In the genomic region with DNA sequence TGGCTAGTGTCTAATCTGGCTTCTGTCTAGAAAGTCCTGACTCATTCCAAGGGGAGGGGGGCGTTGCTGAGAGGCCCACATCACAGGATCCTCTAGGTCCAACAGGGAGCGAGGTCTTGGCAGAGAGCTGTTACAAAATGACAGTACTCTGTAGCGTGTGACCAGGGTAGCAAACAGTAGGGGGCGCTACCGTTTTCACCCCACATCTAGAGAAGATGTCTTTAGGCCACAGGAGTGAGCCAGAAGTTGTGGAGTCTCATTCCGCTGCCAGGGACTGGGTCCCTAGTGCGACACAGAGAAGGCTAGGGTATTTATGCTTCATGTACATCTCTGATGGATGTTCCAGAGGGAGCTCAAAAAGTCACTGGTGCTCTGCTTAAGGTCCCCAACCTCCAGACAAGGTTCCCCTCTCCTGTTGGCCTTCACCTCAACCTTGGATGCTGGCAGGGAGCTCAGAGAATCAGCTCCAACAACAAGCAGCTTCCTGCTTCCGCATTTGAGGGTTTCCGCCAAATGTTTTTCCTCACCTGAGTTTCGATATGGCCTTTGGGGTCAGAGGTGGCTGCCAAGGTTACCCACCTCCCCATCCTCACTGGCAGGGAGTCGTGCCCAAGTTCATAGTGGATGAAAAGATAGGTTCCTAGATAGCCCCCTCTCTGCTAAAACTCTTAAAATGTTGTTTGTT, we compare ENCODE assay signal across 9 mouse cellular contexts. TPM values are rescaled to one million over a fixed set of nuclear protein-coding genes. Genes with fewer than 3 reads are reported as not detected.
A peak's percentile ranks its signal among the peaks of the same experiment; 100 is the strongest.
DNase-seq lines count a peak whose midpoint lies in the region; ATAC-seq and TF ChIP-seq lines count a peak whose summit lies in the region.
"Had no signal": no experiment of that assay in that cellular context is flagged by ENCODE, and none has a peak within 500 bp of the region (broad histone marks: within the 10 kb centered on the region; RNA-seq: fewer than 3 reads in every experiment).

No protein-coding gene starts in this region.

- WGBS in embryonic facial prominence, embryonic 13.5 days = 22% methylated on average over 11 of the region's 11 CpGs
- WGBS in heart, embryonic 16.5 days = 25% methylated on average over 11 of the region's 11 CpGs
- whole genome bisulfite sequencing in kidney, postnatal 0 days = 33% methylated on average over 11 of the region's 11 CpGs

- DNase-seq in A20 (ENCODE audit: low read depth, low spot score) (peak; percentile 34), Patski (ENCODE audit: low read depth, low spot score) (no peak)
- peak; percentile 5 for DNase-seq in kidney, postnatal 0 days (ENCODE audit: low spot score)
- DNase-seq in lung, postnatal 36 days = peak; percentile 63
- peak; percentile 50 for DNase-seq in spleen, adult 12 weeks (ENCODE audit: low spot score)
- no peak for DNase-seq in urinary bladder, postnatal 10 days (ENCODE audit: low spot score)

- H3K4me1 ChIP-seq in embryonic facial prominence, embryonic 13.5 days = peaks cover 31% of the 10 kb centered on the region
- H3K4me1 ChIP-seq in heart, embryonic 16.5 days (ENCODE audit: control insufficient read depth, insufficient read depth, low read length) = peaks cover 7% of the 10 kb centered on the region
- no peaks in the 10 kb centered on the region; the same call in 1 of the 2 replicates for H3K4me1 ChIP-seq in kidney, postnatal 0 days (replicated peaks; ENCODE audit: insufficient read depth, low read length)

- in situ Hi-C loops in Patski (cut with MboI; ENCODE audit: low pct_unique_long_range_greater_than_20kb) = loop anchor here (5.0 to 25.0 kb wide), 2 partner anchors 360 to 1085 kb away; a partner anchor contains a TSS

- POLR2A ChIA-PET in Patski (lab: Charles Lee) = no interaction called here

- no peak overlapping the region for H3K27ac ChIP-seq in embryonic facial prominence, embryonic 13.5 days
- 0 out of 2 replicates have a peak overlapping the region, but pooled peaks have one; percentile 6 for H3K27ac ChIP-seq in heart, embryonic 16.5 days (ENCODE audit: low read length)
- no peak overlapping the region for H3K27ac ChIP-seq in kidney, postnatal 0 days

- peaks cover 3% of the 10 kb centered on the region for H3K27me3 ChIP-seq in Patski
- peaks cover 27% of the 10 kb centered on the region for H3K27me3 ChIP-seq in embryonic facial prominence, embryonic 13.5 days
- H3K27me3 ChIP-seq in heart, embryonic 16.5 days (ENCODE audit: control insufficient read depth, insufficient read depth, low read length) = peaks cover 9% of the 10 kb centered on the region
- H3K27me3 ChIP-seq in kidney, postnatal 0 days (ENCODE audit: insufficient read depth, low read length) = no peaks in the 10 kb centered on the region

- CTCF ChIA-PET in Patski (lab: Charles Lee) = interaction anchor here (0.7 to 3.7 kb wide), 7 partner anchors 11 to 364 kb away, joined by 3 to 42 read pairs (median 5); no protein-coding TSS in a partner anchor

- H3K9ac ChIP-seq in embryonic facial prominence, embryonic 13.5 days = no peak overlapping the region
- no peak overlapping the region for H3K9ac ChIP-seq in heart, embryonic 16.5 days (ENCODE audit: low read length)
- no peak overlapping the region for H3K9ac ChIP-seq in kidney, postnatal 0 days (ENCODE audit: low read depth, low read length)

- no peaks in the 10 kb centered on the region for H3K36me3 ChIP-seq in embryonic facial prominence, embryonic 13.5 days
- H3K36me3 ChIP-seq in heart, embryonic 16.5 days (ENCODE audit: control insufficient read depth, insufficient read depth) = no peaks in the 10 kb centered on the region
- H3K36me3 ChIP-seq in kidney, postnatal 0 days (ENCODE audit: insufficient read depth, low read length) = no peaks in the 10 kb centered on the region

- peak; percentile 27 for TF ChIP-seq CTCF in Patski (IDR thresholded peaks at IDR 0.05)
- peak; percentile 45 for TF ChIP-seq CTCF in kidney, postnatal 0 days (IDR thresholded peaks at IDR 0.05; ENCODE audit: low read depth)

- H3K4me3 ChIP-seq in embryonic facial prominence, embryonic 13.5 days = peak overlapping the region; percentile 43
- peak overlapping the region; percentile 60 for H3K4me3 ChIP-seq in heart, embryonic 16.5 days (ENCODE audit: low read length)
- peak overlapping the region; percentile 35 for H3K4me3 ChIP-seq in kidney, postnatal 0 days (replicated peaks; ENCODE audit: low read depth, low read length)

- peak overlapping the region; percentile 90 for H3K4me2 ChIP-seq in embryonic facial prominence, embryonic 13.5 days
- H3K4me2 ChIP-seq in heart, embryonic 16.5 days (ENCODE audit: low read depth, low read length) = peak overlapping the region; percentile 84
- H3K4me2 ChIP-seq in kidney, postnatal 0 days (ENCODE audit: low read length) = peak overlapping the region; percentile 72

- H3K9me3 ChIP-seq in embryonic facial prominence, embryonic 13.5 days = no peaks in the 10 kb centered on the region
- no peaks in the 10 kb centered on the region for H3K9me3 ChIP-seq in heart, embryonic 16.5 days (replicated peaks; ENCODE audit: control insufficient read depth, low read length)
- H3K9me3 ChIP-seq in kidney, postnatal 0 days (replicated peaks; ENCODE audit: low read length) = no peaks in the 10 kb centered on the region

- no peak for ATAC-seq in Patski
- ATAC-seq in embryonic facial prominence, embryonic 13.5 days (ENCODE audit: insufficient number of reproducible peaks, insufficient read depth, low FRiP score, low TSS enrichment, low read depth) = no peak
- no peak for ATAC-seq in heart, embryonic 16.5 days (replicated peaks; ENCODE audit: extremely low read depth, insufficient read depth, low FRiP score)
- no peak for ATAC-seq in kidney, postnatal 0 days (replicated peaks; ENCODE audit: low FRiP score, low read depth)

RNA-seq across cellular contexts. Expression of a gene that starts 29.3 kb away (rescaled TPM):
- polyA plus RNA-seq in Patski (2021) = not detected
- 0.07 TPM in 1 of 2 replicates, not detected in the other for polyA plus RNA-seq in embryonic facial prominence, embryonic 13.5 days (2015; fragmentation: Nextera tagmentation; extraction: Ambion mirVana)
- 0.01 and 0.04 TPM in 2 replicates for polyA plus RNA-seq in heart, embryonic 16.5 days (2015; fragmentation: Nextera tagmentation; extraction: Ambion mirVana)
- polyA plus RNA-seq in kidney, postnatal 0 days (2015; fragmentation: Nextera tagmentation; extraction: Ambion mirVana) = not detected in 2 replicates
- polyA plus RNA-seq: neural tube, embryonic 11.5 days had no signal

Comparison
In these comparisons a context has a peak if more than half of its experiments do, and no peak if none do; other contexts are left out.
1. DNase-seq: peak in A20 (single experiment), kidney, postnatal 0 days (single experiment), lung, postnatal 36 days (single experiment) and spleen, adult 12 weeks (single experiment); none in Patski (single experiment) and urinary bladder, postnatal 10 days (single experiment).
2. Peak in every context shown above with its lines, with median percentiles within 50 percentile points of each other: H3K4me2 ChIP-seq and H3K4me3 ChIP-seq.